Comparison of ENCODE assay signal across 10 mouse cellular contexts in the genomic region with DNA sequence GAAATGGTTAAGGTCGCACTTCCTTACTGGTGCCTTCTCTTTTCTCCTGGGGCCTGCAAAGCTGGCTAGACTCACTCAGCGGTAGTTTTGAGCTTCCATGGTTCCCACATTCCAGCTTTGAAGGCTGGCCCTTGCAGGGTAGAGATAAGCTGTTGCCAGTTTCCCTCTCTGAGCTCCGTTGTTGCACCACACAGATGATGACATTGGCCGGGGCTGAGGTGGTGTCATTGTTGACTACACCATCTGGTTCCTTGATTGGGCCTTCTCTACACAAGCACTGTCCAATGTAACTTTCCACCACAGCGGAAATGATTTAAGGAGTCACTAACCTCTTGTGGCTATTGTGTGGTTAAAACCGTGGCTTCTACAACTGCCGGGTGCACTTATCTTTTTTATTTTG. TPM values are rescaled to one million over a fixed set of nuclear protein-coding genes. Genes with fewer than 3 reads are reported as not detected.
DNase-seq lines count a peak whose midpoint lies in the region; ATAC-seq and TF ChIP-seq lines count a peak whose summit lies in the region.
"Had no signal": no experiment of that assay in that cellular context is flagged by ENCODE, and none has a peak within 500 bp of the region (broad histone marks: within the 10 kb centered on the region; RNA-seq: fewer than 3 reads in every experiment).

No protein-coding gene starts in this region.

- H3K9me3 ChIP-seq in liver, postnatal 0 days (ENCODE audit: low read length) = no peaks in the 10 kb centered on the region
- no peaks in the 10 kb centered on the region for H3K9me3 ChIP-seq in midbrain, embryonic 16.5 days (replicated peaks; ENCODE audit: control insufficient read depth, low read length, poor library complexity, severe bottlenecking)
- H3K9me3 ChIP-seq: stomach, embryonic 15.5 days had no signal

- H3ac ChIP-seq in myocyte (ENCODE audit: control insufficient read depth, insufficient read length) = no peak overlapping the region

- TF ChIP-seq EP300 in liver, postnatal 0 days (IDR thresholded peaks at IDR 0.05; ENCODE audit: low read depth) = no peak

- H3K27ac ChIP-seq in liver, postnatal 0 days (ENCODE audit: low read depth) = no peak overlapping the region
- H3K27ac ChIP-seq in midbrain, embryonic 16.5 days (ENCODE audit: low read length) = no peak overlapping the region
- H3K27ac ChIP-seq: stomach, embryonic 15.5 days had no signal

- H3K27me3 ChIP-seq in liver, postnatal 0 days (ENCODE audit: insufficient read depth, low read length) = peaks cover 58% of the 10 kb centered on the region
- peaks cover 85% of the 10 kb centered on the region for H3K27me3 ChIP-seq in myocyte (ENCODE audit: control insufficient read depth, insufficient read depth, insufficient read length)
- peaks cover 5% of the 10 kb centered on the region for H3K27me3 ChIP-seq in midbrain, embryonic 16.5 days (ENCODE audit: control insufficient read depth, insufficient read depth, low read depth, low read length)

- H3K79me2 ChIP-seq in myocyte (ENCODE audit: control insufficient read depth, insufficient read depth) = no peaks in the 10 kb centered on the region

- no peaks in the 10 kb centered on the region for H3K36me3 ChIP-seq in liver, postnatal 0 days (replicated peaks; ENCODE audit: insufficient read depth, low read length)
- no peaks in the 10 kb centered on the region for H3K36me3 ChIP-seq in myocyte (ENCODE audit: control insufficient read depth, insufficient read depth)
- no peaks in the 10 kb centered on the region for H3K36me3 ChIP-seq in midbrain, embryonic 16.5 days (ENCODE audit: control insufficient read depth, insufficient read depth, low read length)
- H3K36me3 ChIP-seq: stomach, embryonic 15.5 days had no signal

- 27% methylated on average over 7 of the region's 7 CpGs for WGBS in liver, postnatal 0 days (ENCODE audit: insufficient replicate concordance)
- 73% methylated on average over 7 of the region's 7 CpGs for WGBS in midbrain, embryonic 16.5 days

- no peak for TF ChIP-seq POLR2A in myocyte (IDR thresholded peaks at IDR 0.05; ENCODE audit: insufficient read length, low read depth)

- peak; percentile 58 for DNase-seq in liver, postnatal 0 days
- DNase-seq in liver = no peak
- DNase-seq in c-Kit-positive CD71-negative TER-119-negative erythroid progenitor cells, embryonic 14.5 days (ENCODE audit: low read depth) = peak; percentile 36
- no peak for DNase-seq in yolk sac, embryonic 10.5 days (ENCODE audit: low spot score)
- no peak for DNase-seq in kidney, postnatal 10 days

- H3K4me3 ChIP-seq in liver, postnatal 0 days (ENCODE audit: low read depth, low read length) = no peak overlapping the region
- H3K4me3 ChIP-seq in myocyte = no peak overlapping the region
- no peak overlapping the region for H3K4me3 ChIP-seq in midbrain, embryonic 16.5 days (ENCODE audit: low read depth, low read length)
- H3K4me3 ChIP-seq: stomach, embryonic 15.5 days had no signal

- no peak overlapping the region for H3K9ac ChIP-seq in liver, postnatal 0 days (replicated peaks)
- no peak overlapping the region for H3K9ac ChIP-seq in midbrain, embryonic 16.5 days (ENCODE audit: low read depth, low read length)
- H3K9ac ChIP-seq: stomach, embryonic 15.5 days had no signal

- H3K4me2 ChIP-seq in liver, postnatal 0 days (ENCODE audit: low read depth, low read length) = no peak overlapping the region
- H3K4me2 ChIP-seq in myocyte (ENCODE audit: low read depth) = peak overlapping the region; percentile 29
- H3K4me2 ChIP-seq in midbrain, embryonic 16.5 days (ENCODE audit: low read length) = no peak overlapping the region
- H3K4me2 ChIP-seq: stomach, embryonic 15.5 days had no signal

- H3K4me1 ChIP-seq in liver, postnatal 0 days (ENCODE audit: insufficient read depth) = 0 out of 2 replicates have a peak, but pooled peaks cover 4% of the 10 kb centered on the region
- peaks cover 24% of the 10 kb centered on the region for H3K4me1 ChIP-seq in midbrain, embryonic 16.5 days (ENCODE audit: control insufficient read depth, insufficient read depth, low read length)

- ATAC-seq in liver, postnatal 0 days = no peak
- peak; percentile 73 to 79 for ATAC-seq in hematopoietic stem cell, adult 5-6 weeks (replicated peaks in 1 of 2; ENCODE audit: insufficient read depth in 1 of 2, low FRiP score in 2 of 2, low TSS enrichment in 1 of 2, low read depth in 1 of 2, poor library complexity in 2 of 2, severe bottlenecking in 2 of 2)
- no peak for ATAC-seq in midbrain, embryonic 16.5 days
- ATAC-seq: hindbrain, embryonic 16.5 days had no signal

- TF ChIP-seq CTCF in liver, postnatal 0 days (IDR thresholded peaks at IDR 0.05; ENCODE audit: low read depth) = no peak

TF ChIP-seq in myocyte, 11 proteins besides CTCF, POLR2A, EP300 and RAD21:
- no peak for TF ChIP-seq TCF12 (IDR thresholded peaks at IDR 0.05; ENCODE audit: insufficient read depth, poor library complexity, severe bottlenecking)

RNA-seq across cellular contexts. Expression of gene Elfn2, which starts 2.0 kb away (rescaled TPM):
- polyA plus RNA-seq in liver, postnatal 0 days (2015; fragmentation: Nextera tagmentation; extraction: Ambion mirVana) = not detected in 2 replicates
- total RNA-seq in hematopoietic stem cell, adult 5-6 weeks (2017) = 0.20 and 1.3 TPM in 2 replicates
- 0.07 TPM for polyA plus RNA-seq in myocyte (2012; fragmentation: generic; extraction: Trizol)
- 9.6 and 12.6 TPM in 2 replicates for polyA plus RNA-seq in midbrain, embryonic 16.5 days (2015; fragmentation: Nextera tagmentation; extraction: Ambion mirVana)

RNA-seq across cellular contexts. Expression of gene Mfng, which starts 52.7 kb away (rescaled TPM):
- polyA plus RNA-seq in liver, postnatal 0 days (2015; fragmentation: Nextera tagmentation; extraction: Ambion mirVana) = 4.7 and 4.8 TPM in 2 replicates
- total RNA-seq in hematopoietic stem cell, adult 5-6 weeks (2017) = 45.7 and 53.7 TPM in 2 replicates
- 0.06 TPM for polyA plus RNA-seq in myocyte (2012; fragmentation: generic; extraction: Trizol)
- polyA plus RNA-seq in midbrain, embryonic 16.5 days (2015; fragmentation: Nextera tagmentation; extraction: Ambion mirVana) = 13.5 and 19.7 TPM in 2 replicates

Comparison
In these comparisons a context has a peak if more than half of its experiments do, and no peak if none do; other contexts are left out.
1. DNase-seq: peak in liver, postnatal 0 days (single experiment) and c-Kit-positive CD71-negative TER-119-negative erythroid progenitor cells, embryonic 14.5 days (single experiment); none in liver (single experiment), yolk sac, embryonic 10.5 days (single experiment) and kidney, postnatal 10 days (single experiment).
2. ATAC-seq: peak in hematopoietic stem cell, adult 5-6 weeks (2 of 2); none in liver, postnatal 0 days (single experiment) and midbrain, embryonic 16.5 days (single experiment).